Mouse (Mus musculus): Measurements from ENCODE around the gene Cecr2.
"Not testable (repeated sequence)": the region's sequence is repeated elsewhere in the genome, so short reads cannot be mapped to it uniquely, and the experiment has no call there.

The Cecr2 gene

GRCm38 (mm10) chr6:120665816-120666760 lies at the start of gene Cecr2:
TSS of gene Cecr2 (plus strand) at chr6:120666369.
- DNase-seq (ENCODE audit: low spot score) = peak; percentile 91

DNA sequence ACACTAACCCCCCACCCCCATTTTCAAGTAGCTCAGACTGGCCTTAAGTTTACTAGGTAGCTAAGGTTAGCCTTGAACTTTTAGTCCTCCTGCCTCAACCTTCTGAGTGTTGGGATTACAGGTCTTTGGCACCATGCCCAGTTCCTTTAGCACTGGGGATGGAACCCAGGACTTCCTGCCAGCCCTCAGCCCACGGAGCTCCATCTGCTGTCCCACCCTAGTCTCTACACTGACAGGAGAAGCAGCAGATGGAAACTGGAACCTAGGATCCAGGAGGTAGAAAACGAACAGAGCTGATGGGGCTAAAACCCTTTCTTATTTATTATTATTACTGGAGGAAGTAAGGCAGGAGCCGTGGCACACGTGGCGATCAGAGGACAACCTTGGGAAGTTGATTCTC lies 48.6 kb upstream of the Cecr2 start:
- no peak for DNase-seq (ENCODE audit: low spot score)

- DNase-seq (ENCODE audit: low spot score) = peak; percentile 13
These were observed 47.4 kb upstream of the Cecr2 start for GRCm38 (mm10) chr6:120618518-120619402.

GRCm38 (mm10) chr6:120620193-120620592 lies 46.0 kb upstream of the Cecr2 start:
- DNase-seq (ENCODE audit: low spot score) = no peak

DNA sequence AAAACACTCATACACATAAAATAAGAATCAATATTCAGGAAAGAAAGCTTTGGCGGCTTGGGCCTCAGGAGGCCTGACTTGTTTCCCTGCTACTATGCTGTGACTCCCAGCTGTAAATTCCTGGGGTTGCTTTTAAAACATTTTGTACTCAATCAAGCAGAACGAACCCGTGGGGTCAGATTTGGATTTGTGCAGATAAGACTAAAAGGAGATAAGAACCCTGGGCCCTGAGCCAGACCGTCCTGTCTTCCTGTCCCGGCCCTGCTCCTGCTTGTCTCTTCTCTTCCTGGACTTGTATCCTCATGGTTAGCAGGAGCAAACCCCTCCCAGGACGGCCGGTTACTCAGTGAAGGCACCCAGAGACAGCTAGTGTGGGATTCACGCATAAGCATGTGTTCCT lies 41.1 kb upstream of the Cecr2 start:
- DNase-seq (ENCODE audit: low spot score) = no peak

GRCm38 (mm10) chr6:120627096-120627495 lies 39.1 kb upstream of the Cecr2 start:
- DNase-seq (ENCODE audit: low spot score) = no peak

DNA sequence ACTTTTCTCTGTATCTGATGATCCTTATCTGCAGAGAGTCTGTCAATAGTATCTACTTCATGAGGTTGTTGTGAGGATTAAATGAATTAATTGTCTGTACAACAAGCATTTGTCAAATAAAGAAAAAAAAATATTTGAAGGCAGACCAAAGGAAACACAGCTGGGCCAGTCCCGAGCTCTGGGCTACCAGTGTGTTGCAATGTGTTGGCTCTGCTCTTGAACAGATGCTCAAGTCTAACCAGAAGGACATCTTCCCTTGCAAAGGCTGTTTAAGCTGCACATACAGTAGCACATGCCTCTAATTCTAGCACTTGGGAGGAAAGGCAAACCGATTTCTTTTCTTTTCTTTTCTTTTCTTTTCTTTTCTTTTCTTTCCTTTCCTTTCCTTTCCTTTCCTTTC lies 37.2 kb upstream of the Cecr2 start:
- no peak for DNase-seq (ENCODE audit: low spot score)

GRCm38 (mm10) chr6:120635391-120636028 lies 30.7 kb upstream of the Cecr2 start:
- no peak for DNase-seq (ENCODE audit: low spot score)

DNA sequence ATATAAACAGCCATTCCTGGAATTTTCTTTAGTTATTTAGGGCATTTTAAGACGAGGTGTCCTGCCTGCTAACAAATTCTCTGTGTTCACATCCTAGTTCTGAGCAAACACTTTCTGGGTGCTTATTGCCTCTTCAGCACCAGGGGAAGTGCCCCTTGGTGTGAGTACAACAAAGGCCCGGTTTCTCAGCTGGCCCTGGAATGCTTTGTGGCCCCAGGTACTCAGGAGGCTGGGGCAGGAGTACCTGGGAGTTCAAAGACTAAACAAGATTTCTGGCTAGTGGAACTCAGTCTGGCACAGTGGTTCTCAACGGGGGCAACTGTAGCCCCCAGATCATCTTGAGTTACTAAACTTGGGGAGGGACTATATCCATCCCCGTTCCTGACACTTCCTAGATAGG lies 26.6 kb upstream of the Cecr2 start:
- DNase-seq (ENCODE audit: low spot score) = no peak

DNA sequence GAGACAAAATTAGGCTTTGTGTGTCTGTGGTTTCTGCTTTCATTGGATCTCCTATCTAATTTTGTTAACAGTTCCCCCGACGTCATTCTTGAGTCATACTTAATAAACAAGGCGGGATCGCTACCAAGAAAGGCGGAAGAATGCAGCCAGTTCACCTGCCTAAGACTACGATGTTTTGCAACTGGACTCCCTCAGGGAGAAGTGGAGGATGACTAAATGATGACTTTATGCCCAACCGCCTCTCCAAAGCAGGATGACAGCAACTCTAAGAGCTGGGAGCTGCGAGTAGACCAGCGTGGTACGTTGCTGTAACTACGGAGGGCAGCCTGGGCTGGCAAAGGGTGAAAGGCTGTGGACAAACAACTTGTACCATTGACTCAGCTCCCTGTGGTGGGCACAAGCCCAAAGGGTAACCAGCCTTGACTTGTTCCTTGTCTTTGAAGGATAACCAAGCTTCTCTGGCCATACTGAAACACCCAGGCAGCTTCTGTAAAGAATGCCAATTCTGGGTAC lies 24.2 kb upstream of the Cecr2 start:
- DNase-seq (ENCODE audit: low spot score) = no peak

DNA sequence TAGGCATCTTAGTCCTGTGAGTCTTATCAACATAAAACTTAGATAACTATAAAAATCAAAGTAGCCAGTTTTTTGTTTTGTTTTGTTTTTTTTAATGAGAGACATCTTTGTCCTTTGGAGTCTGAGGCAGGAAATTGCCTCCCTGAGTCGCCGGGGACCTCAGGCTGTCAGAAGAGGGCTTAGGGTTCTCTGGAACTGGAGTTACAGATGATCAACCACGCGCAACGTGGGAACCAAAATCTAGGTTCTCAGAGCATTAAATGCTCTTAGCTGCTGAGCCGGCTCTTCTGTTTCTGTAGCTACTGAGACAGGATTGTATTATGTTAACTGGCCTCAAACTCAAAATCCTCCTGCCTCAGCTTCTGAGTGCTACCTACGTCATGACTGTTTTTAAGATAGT lies 22.4 kb upstream of the Cecr2 start:
- DNase-seq (ENCODE audit: low spot score) = no peak

- DNase-seq (ENCODE audit: low spot score) = no peak
These were observed 21.5 kb upstream of the Cecr2 start for GRCm38 (mm10) chr6:120644346-120645299.

DNA sequence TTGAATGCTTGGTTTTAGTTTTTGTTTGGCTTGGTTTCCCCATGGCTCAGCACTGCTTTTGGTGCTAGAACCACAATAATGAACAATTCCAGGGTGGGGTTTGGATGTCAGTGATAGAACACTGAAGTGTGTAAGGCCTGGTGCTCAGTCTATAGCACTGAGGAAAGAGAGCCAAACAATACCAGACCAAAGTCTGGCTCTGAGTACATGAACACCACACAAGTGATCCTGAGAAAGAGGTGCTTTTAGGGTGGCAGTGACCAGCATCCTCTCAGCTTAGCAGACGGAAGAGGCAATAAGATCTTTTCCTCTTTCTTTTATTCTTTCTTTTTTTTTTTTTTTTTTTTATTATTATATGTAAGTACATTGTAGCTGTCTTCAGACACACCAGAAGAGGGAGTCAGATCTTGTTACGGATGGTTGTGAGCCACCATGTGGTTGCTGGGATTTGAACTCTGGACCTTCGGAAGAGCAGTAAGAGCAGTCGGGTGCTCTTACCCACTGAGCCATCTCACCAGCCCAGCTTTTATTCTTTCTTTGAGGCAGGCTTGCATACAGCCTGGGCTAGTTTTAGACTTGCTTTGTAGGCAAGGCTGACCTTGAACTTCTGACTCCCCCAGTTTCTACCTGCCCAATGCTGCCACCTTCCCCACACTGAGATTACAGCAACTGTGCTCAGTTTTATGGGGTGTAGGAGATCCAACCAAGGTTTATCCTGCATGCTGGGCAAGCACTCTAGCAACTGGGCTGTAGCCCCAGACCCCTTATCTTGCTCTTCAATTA lies 18.7 kb upstream of the Cecr2 start:
- not testable (repeated sequence) for DNase-seq (ENCODE audit: low spot score)

- no peak for DNase-seq (ENCODE audit: low spot score)
These were observed 18.0 kb upstream of the Cecr2 start for GRCm38 (mm10) chr6:120648205-120648604.

- DNase-seq (ENCODE audit: low spot score) = peak; percentile 30
These were observed 13.5 kb upstream of the Cecr2 start for GRCm38 (mm10) chr6:120652666-120653065.

- DNase-seq (ENCODE audit: low spot score) = no peak
These were observed 10.5 kb upstream of the Cecr2 start for GRCm38 (mm10) chr6:120655702-120656101.

DNA sequence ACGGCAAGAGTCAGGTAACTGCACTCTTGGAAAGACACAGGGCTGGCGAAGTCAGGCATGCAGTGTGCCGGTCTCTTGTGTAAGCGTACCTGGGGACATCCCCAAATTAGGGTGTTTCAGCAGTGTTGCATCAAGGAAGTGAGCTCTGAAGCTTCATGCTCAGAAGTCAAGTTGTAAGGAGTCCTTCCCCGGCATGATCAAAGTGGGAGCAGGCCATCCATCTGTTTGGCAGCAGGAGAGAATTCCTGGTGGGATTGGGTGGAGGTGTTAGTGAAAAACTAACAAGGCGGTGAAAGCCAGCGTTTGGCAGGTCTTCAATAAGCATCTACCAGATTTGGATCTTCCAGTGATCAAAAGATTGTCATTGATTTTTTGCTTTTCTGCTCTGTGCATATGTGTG lies 7.3 kb upstream of the Cecr2 start:
- peak; percentile 16 for DNase-seq (ENCODE audit: low spot score)

- peak; percentile 89 for DNase-seq (ENCODE audit: low spot score)
These were observed 754 bp upstream of the Cecr2 start for GRCm38 (mm10) chr6:120665415-120665815.

DNA sequence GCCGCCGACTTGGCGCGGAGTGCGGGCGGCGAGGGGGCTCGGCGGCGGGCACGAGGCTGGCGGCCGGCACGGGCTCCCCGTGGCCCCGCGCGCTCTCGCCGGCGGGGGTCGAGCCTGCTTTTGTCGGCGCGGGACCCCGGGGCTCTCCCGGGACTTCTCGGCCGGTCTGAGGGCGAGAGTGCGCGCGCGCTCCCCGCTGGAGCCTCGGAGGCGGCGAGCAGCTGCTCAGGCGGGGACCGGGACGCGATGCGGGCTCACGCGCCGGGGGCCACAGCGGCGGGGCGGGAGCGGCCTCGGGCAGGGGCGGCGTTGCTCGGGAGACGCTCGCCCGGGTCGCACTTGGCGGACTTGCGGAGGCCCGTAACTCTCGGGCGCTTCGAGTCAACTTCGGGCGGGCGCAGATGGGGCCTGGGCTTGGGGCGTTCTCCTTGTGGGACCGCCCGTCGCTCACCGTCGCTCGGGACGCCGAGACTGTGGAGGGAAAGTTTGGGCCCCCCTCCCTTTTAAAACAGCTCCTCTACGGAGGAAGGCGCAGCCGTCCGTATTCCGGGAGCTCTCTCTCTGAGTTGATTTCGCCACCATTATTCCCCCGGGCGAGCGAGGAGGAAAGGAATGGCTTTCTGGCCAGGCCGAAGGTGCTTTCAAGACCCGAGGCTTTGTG lies 722 bp downstream of the Cecr2 start:
- peak; percentile 72 for DNase-seq (ENCODE audit: low spot score)

GRCm38 (mm10) chr6:120667422-120667781 lies 1.2 kb downstream of the Cecr2 start:
- no peak for DNase-seq (ENCODE audit: low spot score)

All from embryo, embryonic 10.5 days (tissue).